Mouse (Mus musculus): ENCODE data around the gene Nop58.

- no peak for TF ChIP-seq CTCF (conservative IDR thresholded peaks at IDR 0.05; ENCODE audit: insufficient read depth, insufficient read length, low read depth, low read length)
- no peak for TF ChIP-seq POLR2A (IDR thresholded peaks at IDR 0.05; ENCODE audit: low read depth, low read length)
Observed at GRCm38 (mm10) chr1:59762208-59762607, 77.4 kb downstream of the Nop58 start.
